Mouse (Mus musculus): ENCODE data around the gene Tars2. TPM values are rescaled to one million over a fixed set of nuclear protein-coding genes. Genes with fewer than 3 reads are reported as not detected.
A peak's percentile ranks its signal among the peaks of the same experiment; 100 is the strongest.
"Not testable (repeated sequence)": the region's sequence is repeated elsewhere in the genome, so short reads cannot be mapped to it uniquely, and the experiment has no call there.

Gene Tars2
- polyA plus RNA-seq, 1 experiment = 34.3 TPM

DNA sequence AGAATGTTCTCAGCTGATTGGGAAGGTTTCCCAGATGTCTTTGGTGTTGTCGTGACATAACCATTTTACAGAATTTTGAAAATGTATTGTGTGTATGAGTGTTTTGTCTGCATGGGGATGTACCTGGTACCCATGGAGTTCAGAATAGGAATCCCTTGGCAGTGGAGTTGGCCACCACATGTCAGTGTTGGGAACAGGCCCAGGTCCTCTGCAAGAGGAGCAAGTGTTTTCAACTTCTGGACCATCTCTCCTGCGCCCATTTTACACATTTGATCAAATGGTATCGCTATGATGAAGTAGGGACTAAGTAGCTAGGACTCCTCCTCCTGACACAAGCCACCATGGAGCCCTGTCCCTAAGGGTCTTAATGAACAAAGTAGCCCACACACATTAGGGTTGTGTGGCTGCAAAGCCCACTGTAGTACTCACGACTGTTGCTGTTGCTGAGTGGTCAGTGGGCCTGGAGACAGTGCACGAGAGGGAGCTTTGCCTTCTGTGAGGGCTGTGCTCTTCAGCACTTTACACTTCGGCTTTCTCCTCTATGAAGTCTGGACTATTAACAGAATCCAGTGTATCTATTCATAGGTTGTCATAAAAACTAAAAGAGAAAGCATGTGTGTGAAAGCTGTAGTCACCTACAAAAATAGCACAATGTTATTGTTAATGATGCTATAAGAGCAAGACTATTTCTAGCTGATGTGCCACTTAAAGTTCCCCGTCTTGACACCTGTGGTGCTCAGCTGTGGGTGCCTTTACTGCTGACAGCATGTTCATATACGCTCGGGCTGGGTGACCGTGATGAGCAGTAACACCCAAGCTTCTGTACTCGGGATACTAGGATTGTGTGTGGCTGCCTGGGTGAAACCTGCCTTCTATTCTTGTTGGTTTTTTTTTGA, 65.0 kb downstream of the Tars2 start:
- H3K4me3 ChIP-seq = no peak overlapping the region
- H3K4me2 ChIP-seq (ENCODE audit: low read depth) = peak overlapping the region; percentile 70
- H3K36me3 ChIP-seq (ENCODE audit: control insufficient read depth, insufficient read depth) = no peaks in the 10 kb centered on the region
- H3K27me3 ChIP-seq (ENCODE audit: control insufficient read depth, insufficient read depth, insufficient read length) = no peaks in the 10 kb centered on the region
- H3ac ChIP-seq (ENCODE audit: control insufficient read depth, insufficient read length) = no peak overlapping the region
- TF ChIP-seq USF1 (IDR thresholded peaks at IDR 0.05; ENCODE audit: low read depth) = no peak
- TF ChIP-seq MYOD1 (IDR thresholded peaks at IDR 0.05; ENCODE audit: control insufficient read depth in 1 of 3, insufficient read length in 2 of 3, low read depth in 2 of 3) = peak; percentile 49 to 95 (median 65)
- TF ChIP-seq MAX (IDR thresholded peaks at IDR 0.05; ENCODE audit: low read depth) = no peak
- TF ChIP-seq MYOG (IDR thresholded peaks at IDR 0.05; ENCODE audit: control insufficient read depth in 1 of 3, insufficient read depth in 1 of 3, insufficient read length in 2 of 3, low read depth in 2 of 3) = peak; percentile 32 to 84 (median 79)
- peak; percentile 30 for TF ChIP-seq TCF3 (IDR thresholded peaks at IDR 0.05; ENCODE audit: insufficient read length, low read depth)
- peak; percentile 71 for TF ChIP-seq TCF12 (IDR thresholded peaks at IDR 0.05; ENCODE audit: insufficient read depth, poor library complexity, severe bottlenecking)
- no peak for TF ChIP-seq POLR2A (IDR thresholded peaks at IDR 0.05; ENCODE audit: insufficient read length, low read depth)
- no peak for TF ChIP-seq CEBPB (IDR thresholded peaks at IDR 0.05; ENCODE audit: insufficient read depth, poor library complexity, severe bottlenecking)
- no peaks in the 10 kb centered on the region for H3K79me2 ChIP-seq (ENCODE audit: control insufficient read depth, insufficient read depth)

DNA sequence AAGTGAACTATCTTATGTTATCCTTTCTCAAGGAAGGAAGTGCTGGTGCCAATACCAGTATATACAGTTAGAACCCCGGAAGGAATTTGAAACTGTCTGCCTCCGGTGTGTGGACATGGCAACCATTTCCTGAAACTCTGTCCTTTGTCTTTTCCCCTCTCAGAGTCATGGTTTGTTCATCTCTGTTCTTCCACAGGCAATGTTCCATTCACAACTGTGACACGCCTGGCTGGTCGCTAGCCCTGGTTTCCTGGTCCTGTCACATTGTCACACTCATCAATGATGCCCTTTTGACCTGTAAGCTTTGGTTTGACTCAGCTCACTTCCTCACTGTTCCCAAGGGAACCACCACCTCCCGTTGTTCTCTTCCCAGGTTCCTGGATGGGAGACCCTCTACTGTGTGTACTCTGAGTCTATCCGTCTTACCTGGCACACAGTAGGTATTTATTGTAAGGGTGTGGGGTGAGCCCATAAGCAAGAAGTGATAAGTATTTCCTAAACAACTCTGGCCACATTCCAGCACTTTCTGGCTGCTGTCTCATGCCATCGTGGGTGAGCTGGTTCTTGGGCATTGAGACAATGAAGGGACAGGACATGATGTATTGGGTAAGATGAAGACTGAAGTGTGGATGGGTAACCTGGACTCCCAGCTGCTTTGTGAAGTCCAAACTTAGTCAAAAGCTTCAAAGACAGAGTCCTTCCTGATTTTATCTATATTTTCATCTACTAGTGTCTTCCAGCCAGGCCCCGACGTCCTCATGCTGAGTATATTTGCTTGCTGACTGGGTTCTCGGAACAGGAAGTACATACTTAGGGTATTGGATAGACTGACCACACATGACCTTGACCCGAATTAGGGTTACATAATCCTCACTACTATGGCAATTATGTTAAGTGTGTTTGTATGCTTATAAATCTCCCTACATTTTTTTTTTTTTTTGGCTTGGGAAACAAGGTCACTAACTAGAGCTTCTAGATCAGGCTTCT, 65.9 kb downstream of the Tars2 start:
- peak overlapping the region; percentile 70 for H3K4me2 ChIP-seq (ENCODE audit: low read depth)
- H3K27me3 ChIP-seq (ENCODE audit: control insufficient read depth, insufficient read depth, insufficient read length) = no peaks in the 10 kb centered on the region
- no peak overlapping the region for H3K4me3 ChIP-seq
- H3K79me2 ChIP-seq (ENCODE audit: control insufficient read depth, insufficient read depth) = no peaks in the 10 kb centered on the region
- H3ac ChIP-seq (ENCODE audit: control insufficient read depth, insufficient read length) = no peak overlapping the region
- TF ChIP-seq REST (IDR thresholded peaks at IDR 0.05; ENCODE audit: insufficient read depth, insufficient read length) = no peak
- H3K36me3 ChIP-seq (ENCODE audit: control insufficient read depth, insufficient read depth) = no peaks in the 10 kb centered on the region

DNA sequence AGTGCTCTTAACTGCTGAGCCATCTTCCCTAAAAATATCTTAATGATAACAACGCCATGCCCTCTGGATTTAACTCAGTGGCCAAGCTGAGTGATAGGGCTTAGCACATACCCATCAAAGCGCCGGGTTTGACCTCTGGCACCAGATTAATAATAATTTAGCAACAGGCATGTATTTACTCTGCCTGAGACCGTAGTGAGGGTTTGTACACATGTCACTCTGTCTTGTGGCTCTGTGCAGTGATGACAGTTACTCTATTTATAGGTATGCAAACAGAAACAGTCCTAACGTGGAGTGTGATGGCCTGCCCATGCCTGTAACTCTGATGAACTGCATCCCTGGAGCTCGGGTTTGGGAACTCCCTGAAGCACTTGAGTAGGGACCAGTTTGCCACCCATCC, 67.3 kb downstream of the Tars2 start:
- Histone ChIP-seq H3K27me3 (ENCODE audit: control insufficient read depth, insufficient read depth, insufficient read length) (no peaks in the 10 kb centered on the region), H3K36me3 (ENCODE audit: control insufficient read depth, insufficient read depth) (no peaks in the 10 kb centered on the region), H3ac (ENCODE audit: control insufficient read depth, insufficient read length) (no peak overlapping the region), H3K4me2 (ENCODE audit: low read depth) (no peak overlapping the region), H3K4me3 (no peak overlapping the region), H3K79me2 (ENCODE audit: control insufficient read depth, insufficient read depth) (no peaks in the 10 kb centered on the region)
- TF ChIP-seq SRF (IDR thresholded peaks at IDR 0.05; ENCODE audit: control insufficient read depth, insufficient read length, low read depth) = no peak
- TF ChIP-seq POLR2A (IDR thresholded peaks at IDR 0.05; ENCODE audit: insufficient read length, low read depth) = no peak
- TF ChIP-seq USF1 (IDR thresholded peaks at IDR 0.05; ENCODE audit: low read depth) = no peak
- TF ChIP-seq E2F4 (IDR thresholded peaks at IDR 0.05; ENCODE audit: insufficient read depth) = no peak
- TF ChIP-seq MYOD1 (IDR thresholded peaks at IDR 0.05; ENCODE audit: control insufficient read depth in 1 of 3, insufficient read length in 2 of 3, low read depth in 2 of 3) = peak in 1 of 3 experiments; percentile 23
- peak; percentile 20; the same call in 1 of the 2 replicates for TF ChIP-seq CEBPB (IDR thresholded peaks at IDR 0.05; ENCODE audit: insufficient read depth, poor library complexity, severe bottlenecking)

DNA sequence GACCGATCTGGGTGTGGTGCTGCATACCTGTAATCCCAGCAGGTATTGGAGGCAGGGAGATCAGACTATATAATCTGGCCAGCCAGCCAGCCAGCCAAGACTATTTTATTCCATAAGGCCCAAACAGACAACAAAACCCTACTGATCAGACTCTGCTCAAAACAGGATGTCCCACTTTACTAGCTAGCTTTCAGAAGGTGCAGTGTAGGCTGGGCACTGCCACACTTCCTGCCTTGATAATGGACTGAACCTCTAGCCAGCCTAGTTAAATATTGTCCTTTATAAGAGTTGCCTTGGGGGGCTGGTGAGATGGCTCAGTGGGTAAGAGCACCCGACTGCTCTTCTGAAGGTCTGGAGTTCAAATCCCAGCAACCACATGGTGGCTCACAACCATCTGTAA, 69.5 kb downstream of the Tars2 start:
- H3K4me2 ChIP-seq (ENCODE audit: low read depth); H3K36me3 ChIP-seq (ENCODE audit: control insufficient read depth, insufficient read depth); H3ac ChIP-seq (ENCODE audit: control insufficient read depth, insufficient read length); H3K4me3 ChIP-seq; H3K79me2 ChIP-seq (ENCODE audit: control insufficient read depth, insufficient read depth); H3K27me3 ChIP-seq (ENCODE audit: control insufficient read depth, insufficient read depth, insufficient read length): not testable (repeated sequence)

Other genes starting within 250 kb of the Tars2 start
- 0.02 TPM for gene Ctss, start 233.4 kb downstream of the Tars2 start, polyA plus RNA-seq (2012; fragmentation: generic; extraction: Trizol)
- gene Hormad1, start 200.5 kb downstream of the Tars2 start, polyA plus RNA-seq (2012; fragmentation: generic; extraction: Trizol) = not detected
- gene Golph3l, start 171.3 kb downstream of the Tars2 start, polyA plus RNA-seq (2012; fragmentation: generic; extraction: Trizol) = 4.4 TPM
- gene Ensa, start 135.2 kb downstream of the Tars2 start, polyA plus RNA-seq (2012; fragmentation: generic; extraction: Trizol) = 65.3 TPM
- 51.6 TPM for gene Mcl1, start 101.4 kb downstream of the Tars2 start, polyA plus RNA-seq (2012; fragmentation: generic; extraction: Trizol)
- gene Adamtsl4, start 72.3 kb downstream of the Tars2 start, polyA plus RNA-seq (2012; fragmentation: generic; extraction: Trizol) = 4.6 TPM
- 219 TPM for gene Ecm1, start 20.6 kb downstream of the Tars2 start, polyA plus RNA-seq (2012; fragmentation: generic; extraction: Trizol)
- 8.5 TPM for gene Rprd2, start 58.7 kb upstream of the Tars2 start, polyA plus RNA-seq (2012; fragmentation: generic; extraction: Trizol)
- gene Prpf3, start 95.7 kb upstream of the Tars2 start, polyA plus RNA-seq (2012; fragmentation: generic; extraction: Trizol) = 17.8 TPM
- gene Mrps21, start 111.3 kb upstream of the Tars2 start, polyA plus RNA-seq (2012; fragmentation: generic; extraction: Trizol) = 400 TPM
- 22.4 TPM for gene Ciart, start 122.0 kb upstream of the Tars2 start, polyA plus RNA-seq (2012; fragmentation: generic; extraction: Trizol)
- gene BC028528, start 131.8 kb upstream of the Tars2 start, polyA plus RNA-seq (2012; fragmentation: generic; extraction: Trizol) = 11.3 TPM
- 106 TPM for gene Aph1a, start 133.8 kb upstream of the Tars2 start, polyA plus RNA-seq (2012; fragmentation: generic; extraction: Trizol)
- 0.11 TPM for gene Car14, start 144.5 kb upstream of the Tars2 start, polyA plus RNA-seq (2012; fragmentation: generic; extraction: Trizol)
- 48.5 TPM for gene Anp32e, start 169.0 kb upstream of the Tars2 start, polyA plus RNA-seq (2012; fragmentation: generic; extraction: Trizol)
- 107 TPM for gene Plekho1, start 235.8 kb upstream of the Tars2 start, polyA plus RNA-seq (2012; fragmentation: generic; extraction: Trizol)